Mouse (Mus musculus) testis, adult 2 months (tissue): ENCODE results near the gene Srbd1.

Source experiments
- CTCF ChIP-seq: fragments of 200-500 bp; IDR thresholded peaks from 2 replicates; pipeline ENCODE4 v1.5.1; 2012; ENCODE audit warnings: low read depth, mild to moderate bottlenecking, inconsistent platforms, low read length, moderate library complexity; ENCODE audit not compliant: control insufficient read depth, insufficient read depth, insufficient replicate concordance
- POLR2A ChIP-seq: fragments of 200-500 bp; IDR thresholded peaks from 2 replicates; pipeline ENCODE4 v1.6.1; 2012; ENCODE audit warnings: low read depth, mild to moderate bottlenecking, inconsistent platforms, low read length, moderate library complexity; ENCODE audit not compliant: control insufficient read depth

DNA sequence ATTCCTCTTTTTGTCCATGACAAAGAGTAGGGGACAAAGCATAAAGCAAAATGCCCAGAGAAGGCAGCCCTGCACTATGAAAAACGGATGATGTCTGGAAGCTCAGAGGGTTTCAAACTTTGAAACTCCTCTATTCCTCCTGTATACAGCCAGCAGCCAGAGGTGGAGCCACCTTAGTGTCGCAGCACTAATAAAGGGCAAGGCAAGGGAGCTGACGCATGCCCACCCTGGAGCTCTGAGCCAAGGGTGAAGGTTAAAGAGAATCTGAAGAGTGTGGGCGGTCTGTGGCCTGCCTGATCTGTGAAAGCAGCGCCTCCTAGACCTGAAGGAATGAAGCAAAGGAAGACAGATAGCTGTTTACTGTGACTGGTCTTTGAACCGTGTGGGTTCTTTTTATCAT, 10.5 kb downstream of the Srbd1 start:
- TF ChIP-seq CTCF = no peak
- no peak for TF ChIP-seq POLR2A
